Mouse (Mus musculus) adrenal gland, postnatal 14 days (tissue): ENCODE measurements at regions not wholly inside any gene's neighbourhood (a gene's known extent, or its start where the extent isn't known, plus 50 kb on each side); places are given as distances from the start of the nearest gene placed in this dataset.
A peak's percentile ranks its signal among the peaks of the same experiment; 100 is the strongest.

Experiments used
- DNase-seq: peaks from one replicate; pipeline ENCODE4 v3.0.0; 2021; ENCODE audit warnings: mixed read lengths

DNA sequence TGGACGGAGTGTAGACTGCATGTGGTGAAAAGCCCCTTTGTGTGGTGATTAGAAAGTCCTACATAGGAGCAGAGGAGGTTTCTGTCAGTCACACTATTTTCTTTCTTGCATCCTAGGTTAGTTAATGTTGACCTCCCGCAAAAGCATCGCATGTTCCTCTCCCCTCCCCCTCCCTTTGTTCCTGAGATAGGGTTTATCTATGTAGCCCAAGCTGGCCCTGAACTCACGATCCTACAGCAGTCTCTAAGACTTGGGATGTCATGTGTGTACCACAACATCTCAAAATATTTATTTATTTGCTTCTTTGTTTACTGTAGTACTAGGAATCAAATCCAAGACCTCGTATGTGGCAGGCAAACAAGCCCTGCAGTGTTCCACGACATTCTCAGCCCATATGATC is 116.2 kb upstream of the Serp2 start:
- DNase-seq, result no peak

DNA sequence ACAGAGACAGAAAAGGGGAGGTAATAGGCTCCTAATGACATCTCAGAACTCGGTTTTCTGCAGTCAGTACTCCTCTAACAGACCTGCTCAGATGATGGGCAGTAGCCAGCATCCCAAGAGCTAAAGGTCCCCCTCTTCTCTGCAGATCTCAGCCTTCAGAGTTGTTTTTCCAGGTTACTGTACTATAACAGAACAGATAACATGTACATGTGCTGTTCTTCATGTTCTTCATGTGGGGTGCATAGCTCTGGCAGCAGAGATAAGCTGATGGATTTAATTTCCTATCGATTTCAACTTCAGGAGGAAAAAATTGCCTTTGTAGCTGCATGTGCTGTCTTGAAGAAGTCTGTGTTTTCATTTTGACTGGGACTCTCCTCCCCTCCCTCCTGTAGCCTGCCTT is 115.8 kb upstream of the Serp2 start:
- no peak for DNase-seq

DNA sequence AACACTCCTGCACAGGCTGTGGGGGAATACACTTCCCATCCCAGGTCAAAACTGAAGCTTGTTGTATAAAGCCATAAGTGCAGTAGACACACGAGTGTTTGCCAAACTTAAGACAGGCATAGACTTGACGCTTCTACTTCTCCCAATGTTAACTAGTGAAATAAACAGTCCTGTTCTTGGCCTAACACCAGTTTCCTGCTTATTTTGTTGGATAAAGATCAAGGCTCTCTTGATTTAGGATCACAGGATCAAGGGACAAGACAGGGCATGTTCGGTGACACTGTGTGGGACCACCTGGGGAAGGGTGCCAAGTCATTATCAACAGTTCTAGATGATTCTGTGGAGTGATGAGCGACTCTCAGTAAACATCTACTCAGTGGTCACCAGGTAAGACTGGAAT is 114.3 kb upstream of the Serp2 start:
- DNase-seq, result no peak

DNA sequence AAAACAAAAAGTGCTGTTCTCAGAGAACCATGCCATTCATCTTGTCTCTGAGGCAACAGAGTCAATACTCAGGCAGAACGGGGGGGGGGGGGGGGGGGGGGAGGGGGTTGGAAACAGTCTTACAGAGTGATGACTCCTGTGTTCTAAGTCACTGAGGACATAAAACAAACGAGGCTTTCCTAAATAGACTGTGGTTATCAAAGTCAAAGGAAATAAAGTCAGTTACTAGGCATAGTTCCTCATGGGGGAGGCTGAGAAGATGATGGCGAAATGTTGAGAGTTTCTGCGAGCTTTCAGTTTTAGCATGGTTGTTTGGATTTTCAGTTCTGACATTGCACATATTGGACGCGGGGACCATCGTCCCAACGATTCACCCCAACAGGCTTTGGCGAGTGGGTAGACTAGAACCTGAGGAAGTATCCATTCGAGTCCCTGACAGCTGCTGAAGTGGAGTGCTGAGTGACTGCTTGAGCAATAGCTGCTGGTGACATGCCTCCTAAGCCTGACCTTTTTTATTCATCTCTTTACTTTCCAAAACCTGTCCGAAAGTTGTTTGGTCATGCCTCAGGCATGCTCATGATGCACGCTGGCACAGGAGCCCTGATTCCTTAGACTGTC is 109.2 kb upstream of the Serp2 start:
- DNase-seq, result no peak

DNA sequence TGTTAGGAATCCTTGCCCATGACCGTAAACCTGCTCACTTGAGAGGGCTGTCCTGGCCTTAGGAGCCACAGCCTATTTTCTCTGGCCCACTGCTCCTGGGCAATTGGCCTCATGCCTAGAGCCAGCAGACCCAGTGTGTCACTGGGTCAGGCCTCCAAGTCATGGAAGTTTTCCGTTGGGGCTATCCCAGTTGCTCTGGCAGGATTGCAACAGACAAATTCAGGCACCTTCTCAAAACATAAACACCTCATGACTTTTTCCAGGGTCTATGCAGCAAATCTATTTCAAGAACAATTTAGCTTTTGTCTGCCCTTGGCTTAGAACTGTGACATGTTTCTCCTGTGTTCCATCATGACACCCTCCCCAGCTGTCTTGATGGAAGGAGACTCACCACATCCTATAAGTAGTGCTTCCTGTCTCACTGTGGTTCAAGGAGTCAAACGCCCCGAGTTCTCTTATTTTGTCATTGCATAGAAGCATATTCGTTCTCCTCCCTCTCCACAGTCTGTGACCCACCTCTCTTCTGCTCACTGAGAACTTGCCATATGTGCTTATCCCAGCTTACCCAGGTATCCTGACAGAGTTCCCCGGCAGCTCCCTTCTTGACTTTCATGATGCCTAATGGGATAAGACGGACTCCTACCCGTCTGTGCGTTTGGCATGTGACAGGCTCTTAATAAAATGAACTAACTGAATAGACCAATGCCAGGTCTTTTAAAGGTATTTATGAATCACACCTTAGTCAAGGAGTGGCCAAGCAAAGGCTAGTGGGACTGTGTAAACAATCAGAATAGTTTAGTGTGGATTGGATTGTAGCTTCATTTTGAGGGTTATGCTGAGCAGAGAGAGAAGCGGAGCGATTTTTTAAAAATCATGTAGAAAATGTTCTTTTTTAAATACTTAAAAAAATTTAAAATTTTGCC is 108.2 kb upstream of the Serp2 start:
- DNase-seq, result peak; percentile 42

DNA sequence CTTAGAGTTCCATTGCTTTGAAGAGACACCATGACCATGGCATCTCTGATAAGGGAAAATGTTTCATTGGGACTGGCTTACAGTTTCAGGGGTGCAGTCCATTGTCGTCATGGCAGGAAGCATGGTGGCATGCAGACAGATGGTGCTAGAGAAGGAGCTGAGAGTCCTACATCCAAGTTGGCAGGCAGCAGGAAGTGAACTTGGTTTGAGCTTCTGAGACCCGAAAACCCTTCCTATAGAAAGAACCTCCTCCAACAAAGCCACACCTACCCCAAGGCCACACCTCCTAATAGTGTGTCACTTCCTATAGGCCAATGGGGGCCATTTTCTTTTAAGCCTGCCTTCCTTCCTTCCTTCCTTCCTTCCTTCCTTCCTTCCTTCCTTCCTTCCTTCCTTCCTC is 107.1 kb upstream of the Serp2 start:
- no peak for DNase-seq

DNA sequence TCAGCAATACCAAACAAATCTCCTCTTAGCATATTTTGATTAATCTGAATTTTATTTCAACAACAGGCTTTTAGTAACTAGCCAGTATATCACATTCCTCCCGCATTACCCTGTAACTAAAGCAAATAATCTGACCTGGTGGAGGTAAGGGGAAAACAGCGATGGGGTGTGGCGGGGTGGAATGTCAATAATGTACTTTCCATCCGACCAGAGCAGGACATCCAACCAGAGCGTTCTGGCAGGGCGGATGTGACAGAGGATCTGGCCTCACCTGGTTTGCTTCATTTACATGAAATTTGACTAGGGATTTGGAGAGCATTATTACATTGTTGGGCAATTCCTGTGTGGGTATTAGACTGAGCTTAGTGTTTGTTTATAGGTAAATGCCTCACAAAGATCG is 106.2 kb upstream of the Serp2 start:
- no peak for DNase-seq

DNA sequence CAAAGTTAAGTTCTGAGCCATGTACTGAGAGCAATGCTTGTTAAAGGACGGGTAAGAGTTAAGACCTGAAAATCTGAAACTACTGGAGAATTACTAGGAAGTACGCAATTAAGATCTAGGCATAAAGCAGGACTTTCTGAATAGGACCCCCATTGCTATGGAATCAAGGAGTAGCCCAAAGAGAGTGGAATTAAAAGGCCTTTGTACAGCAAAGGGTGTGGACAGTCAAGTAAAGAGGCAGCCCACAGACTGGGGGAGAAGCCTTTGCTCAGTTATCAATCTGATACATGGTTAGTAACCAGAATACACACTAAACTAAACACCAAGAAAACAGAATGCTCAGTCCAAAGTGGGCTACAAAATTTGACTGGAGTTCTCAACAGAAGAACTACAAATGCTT is 104.2 kb upstream of the Serp2 start:
- DNase-seq, result no peak

DNA sequence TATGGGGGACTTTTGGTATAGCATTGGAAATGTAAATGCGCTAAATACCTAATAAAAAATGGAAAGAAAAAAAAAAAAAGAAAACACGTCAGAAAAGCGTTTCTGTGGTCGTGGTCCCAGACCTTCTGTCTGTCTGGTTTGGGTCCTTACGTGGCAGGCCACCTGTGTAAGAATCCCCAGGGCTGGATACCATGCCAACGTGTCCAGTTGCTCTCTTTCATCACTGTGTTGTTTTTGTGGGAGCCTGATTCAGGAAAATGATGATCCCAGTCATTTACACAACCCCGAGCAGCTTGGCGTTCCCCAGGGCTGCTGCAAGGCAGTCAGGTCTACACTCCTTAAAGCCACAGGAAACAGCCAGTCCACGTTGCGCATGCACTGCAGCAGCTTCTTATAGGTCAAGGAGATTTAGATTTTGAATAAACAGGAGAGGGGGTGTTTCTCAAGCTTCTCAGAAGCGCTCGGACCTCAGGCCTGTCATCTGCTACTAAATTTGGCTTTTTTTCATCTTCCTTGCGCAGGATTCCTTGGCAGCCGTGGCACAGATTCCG is 102.3 kb upstream of the Serp2 start:
- DNase-seq, result peak; percentile 56

DNA sequence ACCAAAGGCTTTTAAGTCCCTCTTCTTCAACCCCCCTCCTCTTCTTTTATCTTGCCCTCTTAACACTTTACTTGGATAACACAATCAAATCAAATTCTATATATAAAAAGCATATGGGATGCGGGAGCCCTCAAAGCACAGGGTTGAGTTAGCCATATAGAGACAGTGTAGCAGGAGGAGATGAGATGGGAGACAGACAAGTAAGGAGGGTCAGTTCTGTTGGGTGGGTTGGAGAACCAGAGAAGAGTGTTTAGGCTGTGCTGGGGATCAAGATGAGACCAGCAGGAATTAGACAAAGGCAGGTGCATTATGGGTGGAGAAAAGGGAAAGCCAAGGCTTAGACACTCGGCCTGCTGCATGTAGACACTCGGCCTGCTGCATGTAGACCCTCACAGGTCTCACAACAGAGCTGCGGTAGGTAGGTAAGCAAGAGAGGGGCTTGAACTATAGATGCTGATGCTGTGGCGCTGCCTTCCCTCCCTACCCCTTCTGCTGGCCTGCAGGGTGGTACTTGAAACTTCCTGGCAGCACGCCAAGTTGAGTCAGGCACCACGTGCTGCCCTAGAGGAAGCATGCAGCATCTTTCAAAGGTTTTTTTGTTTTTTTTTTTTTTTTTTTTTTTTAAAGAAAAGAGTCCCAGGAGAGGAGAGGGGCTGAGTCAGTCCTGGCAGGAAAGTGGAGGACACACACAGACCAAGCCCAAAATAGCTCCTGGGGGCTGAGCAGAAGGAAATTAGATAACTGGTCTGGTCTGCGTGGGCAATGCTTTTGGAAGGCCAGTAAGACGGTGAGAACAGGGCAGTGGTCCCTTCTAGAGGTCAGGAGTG is 101.3 kb upstream of the Serp2 start:
- peak; percentile 81 for DNase-seq

DNA sequence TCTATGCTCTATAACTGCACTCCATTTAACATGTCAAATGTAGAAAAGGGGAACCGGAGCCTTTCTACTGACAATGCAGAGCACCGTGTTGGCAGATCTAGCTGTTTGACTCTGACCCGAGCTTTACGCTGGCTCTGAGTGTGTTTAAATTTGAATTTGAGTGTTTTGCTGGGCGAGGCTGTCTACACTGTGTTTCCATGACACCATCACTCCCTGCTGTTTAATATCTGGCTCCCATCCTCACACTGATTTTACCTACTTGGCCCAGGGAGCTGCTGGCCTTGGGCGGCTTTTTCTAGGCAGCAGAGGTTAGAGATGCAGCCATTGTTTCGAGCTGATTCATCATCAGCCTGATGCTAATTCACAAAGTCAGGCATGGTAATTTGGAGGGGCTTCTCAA is 100.7 kb upstream of the Serp2 start:
- peak; percentile 24 for DNase-seq

DNA sequence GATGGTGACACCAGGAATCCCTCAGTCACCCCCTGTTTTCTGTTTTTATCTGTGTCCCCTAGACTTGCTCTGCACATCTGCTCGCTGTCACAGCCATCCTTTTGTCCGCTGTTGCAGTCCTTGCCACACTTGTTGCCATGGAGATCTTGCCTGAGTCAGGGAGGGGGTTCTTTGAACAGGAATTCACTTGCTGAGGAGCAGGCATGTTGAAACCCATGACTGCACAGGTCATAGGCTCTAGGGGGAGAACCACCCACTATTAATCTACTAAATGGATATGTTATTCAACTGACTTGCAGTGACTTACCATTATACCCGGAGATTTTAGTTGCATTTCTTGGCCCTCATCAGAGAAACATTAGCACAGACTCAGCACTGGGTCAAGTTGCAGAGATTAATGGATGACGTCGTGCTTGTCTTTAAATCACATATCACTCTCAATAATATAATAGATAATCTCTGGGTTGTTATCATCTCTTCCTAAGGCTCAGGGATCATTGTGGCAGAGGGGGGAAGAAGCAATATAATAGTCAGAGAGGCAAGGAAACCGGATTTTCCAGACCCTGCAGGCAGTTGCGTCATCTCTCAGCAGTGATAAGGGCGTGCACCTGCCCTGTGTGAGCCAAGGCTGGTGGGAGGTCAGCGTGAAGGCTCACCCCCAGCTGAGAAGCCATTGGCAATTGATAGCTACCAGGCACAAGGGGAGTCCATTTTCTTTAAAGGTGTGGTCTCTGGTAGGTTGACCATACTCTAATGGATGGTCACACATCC is 95.9 kb upstream of the Serp2 start:
- no peak for DNase-seq

DNA sequence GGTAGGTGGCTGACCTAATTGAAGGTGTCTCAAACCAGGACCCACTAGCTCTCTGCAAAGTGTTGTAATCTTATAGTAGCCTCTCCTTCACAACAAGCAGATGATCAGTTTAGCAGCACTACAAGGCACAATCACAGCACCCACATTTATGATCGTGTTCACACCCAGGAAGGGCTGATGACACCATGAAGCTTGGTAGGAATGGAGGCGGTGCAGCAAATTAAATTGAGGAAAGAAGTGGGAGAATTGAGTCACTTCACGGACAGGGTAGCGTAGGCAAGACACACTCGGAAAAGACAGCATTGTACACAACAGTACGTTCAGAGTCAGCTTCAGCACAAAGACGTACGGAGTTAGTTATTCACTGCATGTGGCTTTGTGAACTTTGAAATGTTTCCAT is 94.4 kb upstream of the Serp2 start:
- no peak for DNase-seq

DNA sequence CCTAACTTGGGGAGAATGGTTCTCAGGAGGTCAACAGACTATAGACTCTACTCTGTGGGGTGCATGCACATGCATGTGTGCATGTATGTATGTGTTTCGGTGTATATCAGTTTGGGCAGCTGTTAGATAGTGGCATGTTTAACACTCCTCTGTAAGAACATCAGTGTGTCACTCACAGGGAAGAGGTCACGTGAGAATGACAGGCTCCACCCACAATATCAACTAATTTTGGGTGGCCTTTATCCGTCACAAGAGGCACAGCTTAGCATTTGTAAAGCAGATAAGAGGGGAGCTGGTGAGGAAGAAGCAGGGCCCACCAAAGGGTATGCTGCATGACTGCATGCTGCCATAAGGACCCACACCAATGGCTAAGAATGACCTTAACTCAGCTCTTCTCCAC is 93.2 kb upstream of the Serp2 start:
- DNase-seq, result no peak

DNA sequence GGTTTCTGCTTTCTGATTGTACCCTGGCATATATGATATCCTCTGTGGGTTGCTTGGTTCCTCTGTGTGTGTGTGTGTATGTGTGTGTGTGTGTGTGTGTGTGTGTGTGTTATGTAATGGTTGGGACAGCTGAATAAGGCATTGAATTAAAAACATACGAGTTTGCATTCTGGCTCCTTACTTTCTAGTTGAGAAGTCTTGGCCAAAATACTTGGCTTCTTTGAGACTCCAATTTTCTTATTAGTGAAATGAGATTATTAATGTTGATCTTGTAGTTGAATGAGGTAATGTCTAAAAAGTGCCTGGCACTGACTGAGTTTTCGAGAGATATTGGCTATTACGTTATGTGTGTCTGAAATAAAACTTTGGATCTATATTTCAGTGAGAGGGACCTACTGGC is 88.0 kb upstream of the Serp2 start:
- no peak for DNase-seq

DNA sequence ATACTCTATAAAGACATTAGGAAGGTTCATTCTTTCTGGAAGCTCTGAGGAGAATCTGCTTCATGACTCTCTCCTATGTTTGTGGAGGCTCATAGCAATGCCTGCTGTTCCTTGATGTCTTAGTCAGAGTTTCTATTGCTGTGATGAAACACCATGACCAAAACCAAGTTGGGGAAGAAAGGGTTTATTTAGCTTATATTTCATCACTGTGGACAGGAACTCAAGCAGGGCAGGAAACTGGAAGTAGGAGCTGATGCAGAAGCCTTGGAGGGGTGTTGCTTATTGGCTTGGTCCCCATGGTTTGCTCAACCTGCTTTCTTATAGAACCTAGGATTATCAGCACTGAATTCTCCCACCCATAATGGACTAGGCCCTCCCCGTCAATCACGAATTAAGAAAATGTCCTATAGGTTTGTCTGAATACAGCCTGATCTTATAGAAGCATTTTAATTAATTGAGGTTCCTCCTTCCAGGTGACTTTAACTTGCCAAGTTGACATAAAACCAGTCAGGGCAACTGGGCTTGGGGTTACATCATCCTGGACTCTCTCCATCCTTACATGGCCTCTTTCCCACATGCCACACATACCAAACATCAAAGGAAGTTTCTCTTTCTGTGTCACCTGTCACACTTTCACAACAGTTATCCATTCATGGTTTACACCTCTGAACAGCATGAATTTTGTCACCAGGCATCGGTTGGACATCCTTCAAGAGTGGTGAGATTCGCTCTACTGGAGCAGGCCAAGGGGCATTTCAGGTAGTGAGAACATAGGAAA is 85.3 kb upstream of the Serp2 start:
- no peak for DNase-seq

DNA sequence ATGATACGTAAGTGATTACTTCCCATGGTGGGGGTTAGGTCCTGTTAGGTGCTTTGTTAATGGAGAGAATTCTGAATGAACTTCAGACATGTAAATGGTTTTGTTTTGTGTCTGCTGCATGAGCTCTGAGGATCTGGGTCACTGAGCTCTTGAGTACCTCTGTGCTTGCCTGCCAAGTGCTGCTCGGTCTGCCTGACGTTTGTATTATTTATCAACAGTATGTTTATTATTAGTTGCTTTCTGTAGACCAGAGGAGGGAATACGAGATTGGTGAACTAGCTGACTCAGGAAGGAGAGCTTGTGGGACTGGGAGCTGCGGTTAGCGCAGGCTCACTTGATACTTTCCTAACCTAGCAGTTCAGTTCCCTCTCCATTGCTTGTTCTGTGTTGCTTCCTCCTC is 76.5 kb upstream of the Serp2 start:
- DNase-seq, result no peak

DNA sequence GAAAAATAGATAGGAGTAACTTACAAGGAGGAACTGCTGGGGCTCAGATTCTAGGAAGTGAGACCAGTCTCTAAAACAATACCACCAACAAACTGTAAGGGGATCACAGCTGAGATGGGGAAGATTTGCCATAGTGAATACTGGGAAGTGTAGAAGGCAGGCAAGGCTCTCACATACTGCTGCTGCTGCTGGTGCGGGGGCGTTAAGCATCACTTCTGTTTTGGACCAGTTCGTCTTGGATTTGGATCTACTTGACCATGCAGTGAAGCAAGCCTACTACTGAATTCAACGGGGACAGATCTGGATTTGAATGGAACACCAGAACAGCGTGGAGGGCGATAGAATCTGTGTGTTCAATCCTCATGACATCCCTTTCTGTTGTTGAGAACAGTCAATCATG is 76.1 kb upstream of the Serp2 start:
- DNase-seq, result no peak

DNA sequence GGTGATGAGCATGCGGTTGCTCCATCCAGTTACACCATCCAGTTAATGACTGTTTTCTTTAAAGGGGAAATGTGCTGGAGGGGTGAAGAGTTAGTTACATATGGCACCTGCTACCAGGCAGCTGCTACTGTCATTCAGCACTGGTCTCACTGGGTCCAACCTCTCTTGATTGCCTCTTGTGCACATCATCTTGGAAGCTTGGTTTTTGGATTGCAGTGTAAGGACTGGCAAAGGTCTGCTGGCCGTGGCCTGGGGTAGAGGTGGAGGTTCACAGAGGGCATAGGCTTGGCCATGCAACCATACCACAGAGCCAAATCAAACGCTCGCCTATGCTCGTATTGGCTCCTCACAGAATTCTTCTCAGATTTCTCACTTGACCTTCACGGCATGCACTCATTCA is 75.1 kb upstream of the Serp2 start:
- DNase-seq, result peak; percentile 61

DNA sequence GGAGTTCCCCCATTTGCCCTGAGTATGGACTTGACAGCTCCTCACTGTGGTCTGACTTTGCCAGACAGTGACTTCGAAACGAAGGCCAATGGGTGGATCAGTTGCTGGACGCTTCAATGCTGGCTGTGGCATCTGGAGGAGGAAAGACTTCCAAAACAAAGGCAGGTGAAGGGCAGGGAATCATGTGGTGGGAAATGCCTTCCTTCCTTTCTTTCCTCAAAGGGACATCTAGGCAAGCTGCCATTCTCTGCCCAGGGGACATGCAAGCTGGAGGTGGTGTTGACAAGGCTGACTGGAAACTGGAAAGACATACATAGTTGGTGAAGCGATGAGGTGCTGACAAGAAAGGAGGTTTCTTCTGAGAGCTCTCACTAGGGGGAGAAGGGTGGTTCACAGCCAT is 74.5 kb upstream of the Serp2 start:
- peak; percentile 55 for DNase-seq

DNA sequence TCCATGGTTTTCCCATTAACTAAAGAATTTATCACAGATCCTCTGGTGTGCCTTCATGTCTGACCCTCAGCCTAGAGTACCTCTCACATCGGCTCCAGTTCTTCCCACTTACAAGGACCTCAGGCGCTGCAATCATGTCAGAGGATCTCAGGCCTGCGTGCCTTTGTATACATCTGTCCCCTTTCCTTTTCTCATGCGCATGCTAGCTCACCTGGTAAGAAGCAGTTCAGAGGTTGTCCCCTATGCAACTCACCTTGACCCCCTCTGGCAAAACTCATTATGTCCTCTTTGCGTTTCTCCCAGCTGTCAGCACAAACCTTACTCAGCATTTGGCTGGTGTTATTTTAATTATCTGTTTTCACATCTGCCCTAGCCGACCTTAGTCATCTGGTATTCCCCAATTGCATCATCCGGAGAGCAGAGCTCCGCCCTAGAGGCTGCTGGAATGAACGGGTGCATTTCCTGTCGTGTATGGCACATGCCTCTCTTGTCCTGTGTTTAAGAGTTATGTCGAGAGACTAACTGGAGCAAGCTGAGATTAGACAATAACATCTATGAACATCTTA is 73.3 kb upstream of the Serp2 start:
- peak; percentile 45 for DNase-seq
